Mouse (Mus musculus) neutrophil, adult 65 days (primary cell): ENCODE measurements around the gene Arnt2. TPM values are rescaled to one million over a fixed set of nuclear protein-coding genes. Genes with fewer than 3 reads are reported as not detected.

ENCODE experiments used
- total RNA-seq: library from RNA; stranded (reverse); gene quantifications from 2 replicates; pipeline ENCODE4 v1.2.4, GENCODE M21; 2023

Arnt2 gene
- not detected in 2 replicates for total RNA-seq

DNA sequence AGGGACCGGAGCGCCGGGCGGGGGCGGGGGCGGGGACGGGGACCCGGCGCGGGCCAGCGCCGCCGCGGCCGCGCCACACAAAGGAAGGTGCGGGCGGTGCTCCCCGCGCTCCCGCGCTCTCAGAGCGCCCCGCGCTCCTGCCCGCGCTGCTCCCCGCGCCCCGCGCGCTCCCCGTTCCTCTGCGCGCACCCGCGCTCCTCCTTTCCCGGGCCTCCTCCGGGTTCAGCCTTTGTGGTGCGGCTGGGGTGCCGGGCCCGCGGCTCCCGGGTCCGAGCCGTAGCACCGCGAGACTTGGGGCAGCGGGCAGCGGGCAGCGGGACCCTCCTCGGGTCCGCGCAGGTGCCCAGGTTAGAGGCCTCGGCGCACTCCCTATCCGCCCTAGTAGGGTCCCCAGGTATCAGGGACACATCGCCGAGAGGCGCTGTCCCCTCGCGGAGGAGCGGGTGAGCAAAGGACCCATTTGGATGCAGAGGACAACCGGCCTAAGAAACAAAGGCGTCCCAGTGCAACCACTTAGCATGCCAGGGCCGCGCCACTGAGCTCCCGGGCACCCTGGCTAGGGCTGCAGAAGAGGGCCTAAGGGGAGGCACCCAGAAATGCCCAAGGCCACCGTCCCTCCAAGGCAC lies at the start of gene Arnt2:
Gene Arnt2, minus strand, starts transcription at position 281 of the 626 bp plus-strand sequence.

Other genes with a start within 250 kb of the Arnt2 start
- not detected in 2 replicates for gene Gm2115, start 118.8 kb upstream of the Arnt2 start, total RNA-seq
- gene Fah, start 196.5 kb upstream of the Arnt2 start, total RNA-seq: 2.1 and 4.8 TPM in 2 replicates